Mouse (Mus musculus): ENCODE results near the gene Hjurp.
"Not testable (repeated sequence)": the region's sequence is repeated elsewhere in the genome, so short reads cannot be mapped to it uniquely, and the experiment has no call there.

GRCm38 (mm10) chr1:88225301-88225700, 52.1 kb downstream of the Hjurp start:
- TF ChIP-seq CTCF (IDR thresholded peaks at IDR 0.05; ENCODE audit: low read depth, low read length); GATA2 (IDR thresholded peaks at IDR 0.05; ENCODE audit: borderline replicate concordance, low read depth, low read length); GATA1 (IDR thresholded peaks at IDR 0.05; ENCODE audit: borderline replicate concordance, low read length); TAL1 (conservative IDR thresholded peaks at IDR 0.05; ENCODE audit: low read depth, low read length); POLR2AphosphoS5 (IDR thresholded peaks at IDR 0.05; ENCODE audit: insufficient replicate concordance, low read depth, low read length): not testable (repeated sequence)
